Mouse (Mus musculus): ENCODE data around the gene Cemip. TPM values are rescaled to one million over a fixed set of nuclear protein-coding genes. Genes with fewer than 3 reads are reported as not detected.

Gene Cemip
- total and polyA plus RNA-seq, 2 experiments from 2014 or later, result 0.37 to 2.9 TPM

GRCm38 (mm10) chr7:84106942-84107341 lies 20.6 kb upstream of the Cemip start:
- Histone ChIP-seq H3K27me3 (ENCODE audit: control insufficient read depth, insufficient read depth, low read length) (no peaks in the 10 kb centered on the region), H3K4me3 (ENCODE audit: low read depth, low read length) (no peak overlapping the region), H3K27ac (ENCODE audit: low read depth) (no peak overlapping the region), H3K9ac (replicated peaks; ENCODE audit: low read depth, low read length) (no peak overlapping the region), H3K36me3 (replicated peaks; ENCODE audit: control insufficient read depth, insufficient read depth, low read length) (peaks cover 22% of the 10 kb centered on the region), H3K4me1 (ENCODE audit: control insufficient read depth, insufficient read depth) (peaks cover 4% of the 10 kb centered on the region), H3K4me2 (ENCODE audit: low read depth, low read length) (no peak overlapping the region), H3K9me3 (replicated peaks; ENCODE audit: control insufficient read depth, low read length) (no peaks in the 10 kb centered on the region)
- no peak for DNase-seq (ENCODE audit: low spot score)
- ATAC-seq (ENCODE audit: insufficient read depth, low read depth), result no peak
- TF ChIP-seq EP300 (IDR thresholded peaks at IDR 0.05; ENCODE audit: low read depth), result no peak
- TF ChIP-seq CTCF (IDR thresholded peaks at IDR 0.05; ENCODE audit: low read depth), result no peak
- 95% methylated on average over 1 of the region's 1 CpGs for WGBS

GRCm38 (mm10) chr7:84102589-84102988 lies 16.3 kb upstream of the Cemip start:
- no peak for DNase-seq (ENCODE audit: low spot score)
- no peak overlapping the region for H3K4me3 ChIP-seq (ENCODE audit: low read depth, low read length)
- H3K4me2 ChIP-seq (ENCODE audit: low read depth, low read length), result no peak overlapping the region
- H3K9me3 ChIP-seq (replicated peaks; ENCODE audit: control insufficient read depth, low read length), result no peaks in the 10 kb centered on the region
- no peaks in the 10 kb centered on the region for H3K27me3 ChIP-seq (ENCODE audit: control insufficient read depth, insufficient read depth, low read length)
- no peak for ATAC-seq (ENCODE audit: insufficient read depth, low read depth)
- no peak overlapping the region for H3K27ac ChIP-seq (ENCODE audit: low read depth)
- no peak for TF ChIP-seq CTCF (IDR thresholded peaks at IDR 0.05; ENCODE audit: low read depth)
- H3K4me1 ChIP-seq (ENCODE audit: control insufficient read depth, insufficient read depth), result no peaks in the 10 kb centered on the region
- no peak overlapping the region for H3K9ac ChIP-seq (replicated peaks; ENCODE audit: low read depth, low read length)
- no peaks in the 10 kb centered on the region; the same call in 1 of the 2 replicates for H3K36me3 ChIP-seq (replicated peaks; ENCODE audit: control insufficient read depth, insufficient read depth, low read length)
- 97% methylated on average over 1 of the region's 1 CpGs for WGBS

- ATAC-seq (ENCODE audit: insufficient read depth, low read depth), result no peak
- Histone ChIP-seq H3K27me3 (ENCODE audit: control insufficient read depth, insufficient read depth, low read length) (no peaks in the 10 kb centered on the region), H3K4me3 (ENCODE audit: low read depth, low read length) (no peak overlapping the region), H3K9ac (replicated peaks; ENCODE audit: low read depth, low read length) (no peak overlapping the region), H3K4me1 (ENCODE audit: control insufficient read depth, insufficient read depth) (no peaks in the 10 kb centered on the region), H3K36me3 (replicated peaks; ENCODE audit: control insufficient read depth, insufficient read depth, low read length) (no peaks in the 10 kb centered on the region), H3K27ac (ENCODE audit: low read depth) (no peak overlapping the region), H3K9me3 (replicated peaks; ENCODE audit: control insufficient read depth, low read length) (no peaks in the 10 kb centered on the region), H3K4me2 (ENCODE audit: low read depth, low read length) (no peak overlapping the region)
- DNase-seq (ENCODE audit: low spot score), result no peak
- TF ChIP-seq CTCF (IDR thresholded peaks at IDR 0.05; ENCODE audit: low read depth), result no peak
- no peak for TF ChIP-seq EP300 (IDR thresholded peaks at IDR 0.05; ENCODE audit: low read depth)
- 81% methylated on average over 3 of the region's 3 CpGs for WGBS
These were observed 14.4 kb upstream of the Cemip start for GRCm38 (mm10) chr7:84100672-84101071.

GRCm38 (mm10) chr7:84098098-84098497 lies 11.8 kb upstream of the Cemip start:
- 78% methylated on average over 1 of the region's 1 CpGs for WGBS
- no peak overlapping the region for H3K27ac ChIP-seq (ENCODE audit: low read depth)
- TF ChIP-seq EP300 (IDR thresholded peaks at IDR 0.05; ENCODE audit: low read depth) (no peak), CTCF (IDR thresholded peaks at IDR 0.05; ENCODE audit: low read depth) (no peak)
- H3K9me3 ChIP-seq (replicated peaks; ENCODE audit: control insufficient read depth, low read length), result no peaks in the 10 kb centered on the region
- H3K9ac ChIP-seq (replicated peaks; ENCODE audit: low read depth, low read length), result no peak overlapping the region
- H3K36me3 ChIP-seq (replicated peaks; ENCODE audit: control insufficient read depth, insufficient read depth, low read length), result no peaks in the 10 kb centered on the region
- DNase-seq (ENCODE audit: low spot score), result no peak
- no peaks in the 10 kb centered on the region for H3K27me3 ChIP-seq (ENCODE audit: control insufficient read depth, insufficient read depth, low read length)
- ATAC-seq (ENCODE audit: insufficient read depth, low read depth), result no peak
- H3K4me2 ChIP-seq (ENCODE audit: low read depth, low read length), result no peak overlapping the region
- no peak overlapping the region for H3K4me3 ChIP-seq (ENCODE audit: low read depth, low read length)
- no peaks in the 10 kb centered on the region for H3K4me1 ChIP-seq (ENCODE audit: control insufficient read depth, insufficient read depth)

GRCm38 (mm10) chr7:84096501-84096900 lies 10.2 kb upstream of the Cemip start:
- TF ChIP-seq CTCF (IDR thresholded peaks at IDR 0.05; ENCODE audit: low read depth), result no peak
- TF ChIP-seq EP300 (IDR thresholded peaks at IDR 0.05; ENCODE audit: low read depth), result no peak
- no peak overlapping the region for H3K27ac ChIP-seq (ENCODE audit: low read depth)
- no peaks in the 10 kb centered on the region for H3K36me3 ChIP-seq (replicated peaks; ENCODE audit: control insufficient read depth, insufficient read depth, low read length)
- no peaks in the 10 kb centered on the region for H3K27me3 ChIP-seq (ENCODE audit: control insufficient read depth, insufficient read depth, low read length)
- no peak overlapping the region for H3K4me3 ChIP-seq (ENCODE audit: low read depth, low read length)
- no peak overlapping the region for H3K4me2 ChIP-seq (ENCODE audit: low read depth, low read length)
- H3K9ac ChIP-seq (replicated peaks; ENCODE audit: low read depth, low read length), result 0 out of 2 replicates have a peak overlapping the region, but pooled peaks have one; percentile 40
- H3K4me1 ChIP-seq (ENCODE audit: control insufficient read depth, insufficient read depth), result no peaks in the 10 kb centered on the region
- 30% methylated on average over 6 of the region's 6 CpGs for WGBS
- no peak for ATAC-seq (ENCODE audit: insufficient read depth, low read depth)
- no peak for DNase-seq (ENCODE audit: low spot score)
- H3K9me3 ChIP-seq (replicated peaks; ENCODE audit: control insufficient read depth, low read length), result no peaks in the 10 kb centered on the region

GRCm38 (mm10) chr7:84090793-84091192 lies 4.5 kb upstream of the Cemip start:
- Histone ChIP-seq H3K4me3 (ENCODE audit: low read depth, low read length) (no peak overlapping the region), H3K9ac (replicated peaks; ENCODE audit: low read depth, low read length) (no peak overlapping the region), H3K4me1 (ENCODE audit: control insufficient read depth, insufficient read depth) (no peaks in the 10 kb centered on the region; the same call in 1 of the 2 replicates), H3K9me3 (replicated peaks; ENCODE audit: control insufficient read depth, low read length) (no peaks in the 10 kb centered on the region), H3K4me2 (ENCODE audit: low read depth, low read length) (no peak overlapping the region), H3K36me3 (replicated peaks; ENCODE audit: control insufficient read depth, insufficient read depth, low read length) (no peaks in the 10 kb centered on the region), H3K27me3 (ENCODE audit: control insufficient read depth, insufficient read depth, low read length) (peaks cover 15% of the 10 kb centered on the region), H3K27ac (ENCODE audit: low read depth) (no peak overlapping the region)
- TF ChIP-seq CTCF (IDR thresholded peaks at IDR 0.05; ENCODE audit: low read depth) (no peak), EP300 (IDR thresholded peaks at IDR 0.05; ENCODE audit: low read depth) (no peak)
- DNase-seq (ENCODE audit: low spot score) (no peak), ATAC-seq (ENCODE audit: insufficient read depth, low read depth) (no peak)
- WGBS, result 44% methylated on average over 4 of the region's 4 CpGs
